Mouse (Mus musculus) embryonic facial prominence, embryonic 14.5 days (tissue): ENCODE measurements at regions not wholly inside any gene's neighbourhood (a gene's known extent, or its start where the extent isn't known, plus 50 kb on each side); places are given as distances from the start of the nearest gene placed in this dataset.
"Not testable (repeated sequence)": the region's sequence is repeated elsewhere in the genome, so short reads cannot be mapped to it uniquely, and the experiment has no call there.

ENCODE experiments used
- ATAC-seq: fragments of 200-750 bp; cut with Nextera tagmentation; 2 replicates; pipeline ENCODE4 v1.8.0; 2017; ENCODE audit warnings: low read depth, moderate number of reproducible peaks, moderate TSS enrichment
- DNase-seq: peaks from one replicate; pipeline ENCODE4 v3.0.0-alpha.2; 2015; ENCODE audit warnings: low spot score
- H3K27ac ChIP-seq: fragments of 300-500 bp; sonication (generic); replicated peaks from 2 replicates; pipeline ENCODE4 v1.5.1; 2014; ENCODE audit warnings: low read depth, mild to moderate bottlenecking, low read length, moderate library complexity
- H3K27me3 ChIP-seq: fragments of 300-500 bp; sonication (generic); replicated peaks from 2 replicates; pipeline ENCODE4 v1.6.1; 2014; ENCODE audit warnings: low read length; ENCODE audit not compliant: control insufficient read depth, insufficient read depth
- H3K36me3 ChIP-seq: fragments of 300-500 bp; sonication (generic); 2 replicates; pipeline ENCODE4 v1.6.1; 2014; ENCODE audit warnings: low read length, mixed read lengths; ENCODE audit not compliant: control insufficient read depth, insufficient read depth
- H3K4me1 ChIP-seq: fragments of 300-500 bp; sonication (generic); 2 replicates; pipeline ENCODE4 v1.6.1; 2014; ENCODE audit warnings: antibody characterized with exemption, low read length; ENCODE audit not compliant: control insufficient read depth, insufficient read depth
- H3K4me2 ChIP-seq: fragments of 300-500 bp; sonication (generic); 2 replicates; pipeline ENCODE4 v1.6.1; 2014; ENCODE audit warnings: low read depth, mild to moderate bottlenecking, low read length, moderate library complexity, mixed read lengths
- H3K4me3 ChIP-seq: fragments of 300-500 bp; sonication (generic); 2 replicates; pipeline ENCODE4 v1.5.1; 2014; ENCODE audit warnings: low read depth, mild to moderate bottlenecking, low read length
- H3K9ac ChIP-seq: fragments of 300-500 bp; sonication (generic); 2 replicates; pipeline ENCODE4 v1.6.1; 2014; ENCODE audit warnings: low read depth, mild to moderate bottlenecking, low read length, moderate library complexity, mixed read lengths
- H3K9me3 ChIP-seq: fragments of 300-500 bp; sonication (generic); 2 replicates; pipeline ENCODE4 v1.6.1; 2016; ENCODE audit warnings: low read length; ENCODE audit not compliant: control insufficient read depth
- WGBS: fragments of 180-500 bp; shearing (Covaris S2); extraction: QIAGEN DNeasy Blood & Tissue Kit; methylation state at CpG from one replicate; pipeline ENCODE4 v1.1.7; 2014; 5-methylcytosine and 5-hydroxymethylcytosine counted together

GRCm38 (mm10) chr10:25632306-25632705 is 96.2 kb upstream of the Smlr1 start:
- ATAC-seq (no peak), DNase-seq (no peak)
- H3K9ac ChIP-seq, result no peak overlapping the region
- H3K4me3 ChIP-seq, result no peak overlapping the region
- H3K27me3 ChIP-seq, result no peaks in the 10 kb centered on the region
- H3K4me1 ChIP-seq, result no peaks in the 10 kb centered on the region
- no peaks in the 10 kb centered on the region for H3K36me3 ChIP-seq
- H3K9me3 ChIP-seq, result no peaks in the 10 kb centered on the region
- WGBS, result 80% methylated on average over 7 of the region's 7 CpGs
- H3K4me2 ChIP-seq, result no peak overlapping the region
- H3K27ac ChIP-seq, result no peak overlapping the region

- H3K9ac ChIP-seq, result no peak overlapping the region
- H3K27me3 ChIP-seq, result no peaks in the 10 kb centered on the region
- no peaks in the 10 kb centered on the region for H3K9me3 ChIP-seq
- ATAC-seq, result no peak
- no peak overlapping the region for H3K4me2 ChIP-seq
- H3K4me3 ChIP-seq, result no peak overlapping the region
- H3K36me3 ChIP-seq, result no peaks in the 10 kb centered on the region
- H3K27ac ChIP-seq, result no peak overlapping the region
- DNase-seq, result peak; percentile 12
- H3K4me1 ChIP-seq, result 0 out of 2 replicates have a peak, but pooled peaks cover 4% of the 10 kb centered on the region
- WGBS, result 64% methylated on average over 5 of the region's 5 CpGs
Measured at GRCm38 (mm10) chr10:25622585-25622984, 86.5 kb upstream of the Smlr1 start.

DNA sequence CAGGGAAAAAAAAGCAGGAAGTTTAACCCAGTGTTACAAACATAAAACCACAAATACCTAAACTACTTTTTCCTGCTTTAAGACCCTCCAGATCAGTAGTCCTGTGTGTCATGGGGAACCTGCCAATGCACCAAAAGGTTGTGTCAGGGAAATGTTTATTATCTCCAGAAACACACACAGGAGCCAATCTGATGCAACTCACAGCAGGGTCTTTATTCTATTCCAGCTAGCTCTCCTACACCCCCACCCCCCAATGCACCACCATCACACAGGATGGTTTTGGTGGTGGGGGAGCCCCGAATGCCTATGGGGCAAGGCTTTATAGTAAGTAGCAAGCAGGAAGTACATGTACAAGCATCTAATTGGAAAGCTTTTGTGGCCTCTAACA is 85.7 kb upstream of the Smlr1 start:
- 53% methylated on average over 1 of the region's 1 CpGs for WGBS
- not testable (repeated sequence) for H3K27me3 ChIP-seq, H3K4me2 ChIP-seq, H3K9ac ChIP-seq, H3K4me1 ChIP-seq, H3K36me3 ChIP-seq, ATAC-seq, H3K9me3 ChIP-seq, DNase-seq, H3K4me3 ChIP-seq
- peak overlapping the region; percentile 65; the same call in 1 of the 2 replicates for H3K27ac ChIP-seq

- ATAC-seq, result peak; percentile 47
Measured at GRCm38 (mm10) chr10:25620939-25621746, 85.1 kb upstream of the Smlr1 start.

GRCm38 (mm10) chr10:25619702-25620101 is 83.6 kb upstream of the Smlr1 start:
- WGBS, result 90% methylated on average over 2 of the region's 2 CpGs

More at GRCm38 (mm10) chr10:25620939-25621746, 85.1 kb upstream of the Smlr1 start:
- H3K27ac ChIP-seq, result peak overlapping the region; percentile 65; the same call in 1 of the 2 replicates
- H3K9me3 ChIP-seq, result no peaks in the 10 kb centered on the region
- H3K4me1 ChIP-seq, result 0 out of 2 replicates have a peak, but pooled peaks cover 4% of the 10 kb centered on the region
- H3K9ac ChIP-seq, result no peak overlapping the region
- WGBS, result 43% methylated on average over 10 of the region's 10 CpGs
- no peaks in the 10 kb centered on the region for H3K27me3 ChIP-seq
- peak; percentile 65 for DNase-seq
- H3K36me3 ChIP-seq, result no peaks in the 10 kb centered on the region
- H3K4me2 ChIP-seq, result no peak overlapping the region; the same call in 1 of the 2 replicates
- H3K4me3 ChIP-seq, result no peak overlapping the region

DNA sequence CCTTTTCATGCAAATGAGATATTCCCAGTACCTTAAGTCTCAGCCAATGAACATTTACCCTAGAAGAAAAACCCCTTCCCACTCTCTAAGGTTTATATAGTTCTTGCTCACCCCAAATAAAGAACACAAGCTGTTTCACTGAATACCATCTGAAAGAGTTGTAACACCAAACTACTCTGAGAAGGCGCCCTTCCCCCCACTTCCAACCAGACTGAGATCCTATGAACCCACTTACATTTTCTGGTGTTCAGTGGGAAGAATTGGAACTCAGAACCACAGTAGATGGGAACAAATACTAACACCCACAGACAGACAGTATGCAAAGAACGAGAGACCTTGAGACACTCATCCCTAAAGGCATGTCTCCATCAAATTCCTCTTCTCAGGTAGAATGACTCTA is 65.4 kb upstream of the Smlr1 start:
- Histone ChIP-seq H3K27ac (no peak overlapping the region), H3K9ac (no peak overlapping the region), H3K9me3 (no peaks in the 10 kb centered on the region), H3K4me2 (no peak overlapping the region), H3K4me3 (no peak overlapping the region), H3K36me3 (no peaks in the 10 kb centered on the region), H3K4me1 (no peaks in the 10 kb centered on the region), H3K27me3 (no peaks in the 10 kb centered on the region)
- no peak for ATAC-seq
- 94% methylated on average over 2 of the region's 2 CpGs for WGBS
- DNase-seq, result no peak

More at GRCm38 (mm10) chr10:25619702-25620101, 83.6 kb upstream of the Smlr1 start:
- no peak for ATAC-seq
- no peak for DNase-seq
- no peak overlapping the region for H3K4me2 ChIP-seq
- H3K9me3 ChIP-seq, result peaks cover 10% of the 10 kb centered on the region; the same call in 1 of the 2 replicates
- no peaks in the 10 kb centered on the region for H3K27me3 ChIP-seq
- H3K27ac ChIP-seq, result no peak overlapping the region
- 0 out of 2 replicates have a peak, but pooled peaks cover 4% of the 10 kb centered on the region for H3K4me1 ChIP-seq
- no peak overlapping the region for H3K9ac ChIP-seq
- H3K4me3 ChIP-seq, result no peak overlapping the region
- no peaks in the 10 kb centered on the region for H3K36me3 ChIP-seq

GRCm38 (mm10) chr10:25589316-25589645 is 53.2 kb upstream of the Smlr1 start:
- Histone ChIP-seq H3K9ac (no peak overlapping the region), H3K27me3 (no peaks in the 10 kb centered on the region), H3K9me3 (no peaks in the 10 kb centered on the region), H3K27ac (no peak overlapping the region), H3K4me3 (no peak overlapping the region), H3K4me2 (no peak overlapping the region), H3K36me3 (no peaks in the 10 kb centered on the region), H3K4me1 (peaks cover 3% of the 10 kb centered on the region; the same call in 1 of the 2 replicates)
- 93% methylated on average over 2 of the region's 2 CpGs for WGBS
- ATAC-seq (no peak), DNase-seq (no peak)

- Histone ChIP-seq H3K4me1 (peaks cover 3% of the 10 kb centered on the region; the same call in 1 of the 2 replicates), H3K27ac (no peak overlapping the region), H3K36me3 (no peaks in the 10 kb centered on the region), H3K4me2 (no peak overlapping the region), H3K9me3 (no peaks in the 10 kb centered on the region), H3K27me3 (no peaks in the 10 kb centered on the region), H3K4me3 (no peak overlapping the region), H3K9ac (no peak overlapping the region)
- ATAC-seq (no peak), DNase-seq (peak; percentile 23)
- WGBS, result 67% methylated on average over 12 of the region's 12 CpGs
Measured at GRCm38 (mm10) chr10:25588611-25589315, 52.7 kb upstream of the Smlr1 start.
